Mouse (Mus musculus): ENCODE results near the gene Wdr83.
A peak's percentile ranks its signal among the peaks of the same experiment; 100 is the strongest.

- TF ChIP-seq POLR2A (IDR thresholded peaks at IDR 0.05; ENCODE audit: low read depth, low read length) (peak; percentile 96), CTCF (IDR thresholded peaks at IDR 0.05; ENCODE audit: extremely low read depth, insufficient read length, insufficient replicate concordance, low read depth, low read length) (no peak)
Observed at GRCm38 (mm10) chr8:85026670-85027515, 54.2 kb downstream of the Wdr83 start, which contains the start of gene Trir.

All from small intestine, adult 2 months (tissue).